Mouse (Mus musculus) neural tube, embryonic 10.5 days (tissue): Measurements from ENCODE around the gene Ppp2r5d.
A peak's percentile ranks its signal among the peaks of the same experiment; 100 is the strongest.

Experiments
- DNase-seq: peaks from one replicate; pipeline ENCODE4 v3.0.0-alpha.2; 2017; ENCODE audit warnings: low spot score; ENCODE audit errors: extremely low spot score

Ppp2r5d gene

DNA sequence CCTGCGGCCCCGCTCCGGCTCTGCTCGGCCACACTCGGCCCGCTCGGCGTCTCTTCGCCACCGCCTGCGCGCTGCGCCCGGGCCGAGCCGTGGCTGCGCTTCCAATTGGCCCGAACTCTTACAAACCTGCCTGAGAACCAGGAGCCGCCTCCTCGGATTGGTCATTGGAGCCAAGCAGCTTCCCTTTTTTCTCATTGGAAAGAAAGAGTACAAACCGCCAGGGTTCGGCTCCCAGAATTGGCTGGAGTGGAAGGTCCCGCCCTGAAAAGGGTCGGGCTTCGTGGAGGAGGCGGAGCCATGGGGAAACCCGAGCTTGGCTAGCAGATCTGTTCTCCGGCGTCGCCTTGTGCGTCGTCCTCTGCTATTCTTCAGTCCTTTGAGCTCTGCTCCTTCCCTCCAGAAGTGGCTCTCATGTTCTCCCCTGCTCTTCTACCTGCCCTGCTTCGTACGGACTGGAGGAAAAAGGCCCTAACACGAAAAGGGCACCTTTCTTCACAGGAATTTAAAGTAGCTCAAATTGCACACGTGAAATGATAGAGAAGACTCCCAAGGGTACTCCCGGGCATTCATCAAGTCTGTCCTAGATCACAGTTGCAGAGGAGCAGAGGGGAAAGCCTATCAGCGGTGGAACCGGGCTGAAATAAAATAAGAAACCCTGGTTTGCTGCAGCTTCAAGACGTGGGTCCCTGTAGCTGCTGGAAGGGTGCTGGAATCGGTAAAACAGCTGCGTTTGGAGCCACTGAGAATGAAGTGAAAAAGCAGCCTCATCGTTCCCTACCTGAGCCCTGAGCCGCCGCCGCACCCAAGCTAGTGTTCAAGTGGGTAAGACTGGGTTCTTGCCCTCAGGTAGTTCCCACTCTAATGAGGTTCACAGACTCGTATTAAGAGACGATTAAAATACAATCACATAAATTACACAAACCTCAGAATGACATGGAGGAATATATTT lies at the start of gene Ppp2r5d:
Gene Ppp2r5d (minus strand): TSS at position 225 of the 949 bp plus-strand sequence.
- peak; percentile 94 for DNase-seq

DNA sequence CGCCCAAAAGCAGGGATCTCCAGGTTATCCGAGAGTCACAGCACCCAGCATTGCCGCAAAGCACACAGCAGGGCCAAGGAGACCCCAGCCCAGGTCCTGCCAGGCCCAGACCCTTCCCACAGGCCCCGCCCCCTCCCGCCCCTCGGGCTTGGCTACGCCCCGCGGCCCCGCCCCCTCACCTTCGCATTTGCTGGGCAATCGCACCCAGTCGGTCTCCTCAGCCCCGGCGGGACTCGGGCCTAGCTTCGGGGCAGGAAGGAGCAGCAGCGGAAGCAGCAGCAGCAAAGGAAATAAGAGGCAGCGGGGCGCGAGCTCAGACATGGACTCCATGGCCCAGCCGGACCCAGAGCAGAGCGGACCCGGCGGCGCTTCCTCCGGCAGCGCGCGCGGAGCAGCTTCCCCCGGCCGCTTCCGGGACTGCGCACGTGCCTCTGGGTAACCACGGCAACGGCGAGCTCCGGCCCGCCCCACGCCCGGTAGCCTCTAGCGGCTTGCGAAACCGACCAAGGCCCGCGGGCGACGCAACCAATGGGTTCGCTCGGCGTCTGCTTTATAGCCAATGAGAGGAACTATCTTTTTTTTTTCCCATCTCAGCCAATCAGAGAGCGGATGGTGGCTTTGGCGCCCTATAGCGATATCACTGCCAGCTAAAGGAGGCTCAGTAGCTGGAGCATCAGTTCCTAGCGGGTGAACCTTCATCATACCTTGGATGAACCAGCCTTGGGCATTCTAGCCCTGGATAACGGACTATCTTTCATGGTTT lies 47.1 kb upstream of the Ppp2r5d start, which contains the start of gene Cnpy3:
Gene Cnpy3 (minus strand): TSS at position 421 of the 763 bp plus-strand sequence.
- DNase-seq, result peak; percentile 99

DNA sequence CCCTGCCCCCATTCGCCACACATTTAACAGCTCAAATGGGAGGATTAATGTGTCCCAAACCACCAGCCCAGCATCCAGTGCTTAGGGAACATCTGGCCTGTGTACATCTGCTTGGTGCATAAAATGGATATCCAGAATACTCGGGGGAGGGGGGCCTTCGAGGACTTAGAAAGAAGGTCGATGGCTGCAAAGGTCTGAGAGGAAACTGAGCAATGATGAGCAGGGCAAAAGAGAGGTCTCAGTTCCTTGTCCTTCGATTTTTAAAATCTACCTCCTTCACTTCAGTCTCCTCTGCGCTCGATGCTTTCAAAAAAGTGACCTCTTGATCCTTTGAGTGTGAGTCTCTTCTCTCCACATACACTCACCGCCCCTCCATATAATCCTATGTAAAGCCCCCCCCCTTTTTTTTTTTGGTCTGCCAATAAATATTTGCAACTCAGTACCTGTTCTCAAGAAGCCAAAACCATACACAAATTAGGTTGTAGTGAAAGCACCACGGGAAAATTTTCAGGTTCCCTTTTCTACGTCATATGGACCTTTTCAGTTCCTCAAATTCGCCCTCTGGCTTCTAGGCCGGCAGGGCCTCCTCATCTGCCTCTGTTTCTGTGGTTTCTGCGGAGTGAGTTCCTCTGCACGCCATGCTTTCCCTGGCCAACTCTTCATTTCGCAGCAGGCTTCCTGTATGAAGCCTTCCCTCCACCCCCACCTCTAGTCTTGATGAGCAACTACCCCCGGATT lies 46.3 kb upstream of the Ppp2r5d start:
- DNase-seq, result no peak

DNA sequence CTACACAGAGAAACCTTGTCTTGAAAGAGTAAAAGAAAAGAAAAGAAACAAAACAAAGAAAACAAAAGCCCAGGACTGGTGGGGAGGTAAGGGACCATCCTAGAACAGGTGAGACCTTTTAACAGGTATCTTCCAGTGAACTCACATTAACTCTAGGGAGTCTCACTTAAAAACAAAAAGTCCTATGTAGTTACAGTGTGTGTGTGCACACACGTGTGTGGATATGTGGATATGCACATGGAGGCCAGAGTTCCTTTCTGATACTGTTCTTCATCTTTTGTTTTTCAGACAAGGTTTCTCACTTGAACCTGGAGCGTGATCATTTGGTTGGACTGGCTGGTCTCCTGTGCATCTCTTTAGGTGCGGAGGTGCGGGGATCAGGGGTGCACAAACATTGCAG lies 45.7 kb upstream of the Ppp2r5d start:
- no peak for DNase-seq

DNA sequence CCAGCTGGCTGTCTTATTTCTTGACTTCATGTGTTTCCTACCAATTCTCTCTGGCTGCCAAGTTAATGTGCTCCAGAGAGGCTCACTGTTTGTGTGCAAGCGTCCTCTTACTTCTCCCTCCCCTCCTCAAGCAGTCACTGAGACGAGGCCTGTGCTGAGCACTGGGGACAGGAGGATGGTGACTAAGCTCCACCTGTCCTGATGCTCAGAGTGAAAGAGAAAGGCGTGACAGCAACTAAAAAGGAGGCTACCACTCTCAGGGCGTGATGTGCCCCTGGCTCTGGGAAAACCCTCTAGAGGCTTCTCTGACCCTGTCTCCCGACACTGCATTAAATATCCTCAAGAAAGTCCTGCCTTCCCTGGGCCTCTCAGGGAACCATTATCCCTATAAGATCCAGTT lies 44.4 kb upstream of the Ppp2r5d start:
- no peak for DNase-seq

DNA sequence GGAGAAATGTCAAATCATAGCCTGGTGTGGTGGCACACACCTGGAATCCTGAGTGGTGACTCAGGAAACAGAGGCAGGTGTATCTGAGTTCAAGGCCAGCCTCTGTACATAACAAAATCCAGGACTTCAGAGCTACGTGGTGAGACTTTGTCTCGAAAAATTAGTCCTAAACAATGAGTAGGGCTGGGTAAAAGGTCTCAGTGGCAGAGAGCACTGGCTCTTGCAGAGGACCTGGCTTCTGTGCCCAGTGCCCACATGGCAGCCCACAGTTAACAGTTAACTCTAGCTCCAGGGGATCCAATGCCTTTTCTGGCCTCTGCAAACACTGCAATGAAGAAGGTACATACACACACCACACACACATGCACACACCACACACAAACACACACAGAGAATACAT lies 42.9 kb upstream of the Ppp2r5d start:
- DNase-seq, result no peak

DNA sequence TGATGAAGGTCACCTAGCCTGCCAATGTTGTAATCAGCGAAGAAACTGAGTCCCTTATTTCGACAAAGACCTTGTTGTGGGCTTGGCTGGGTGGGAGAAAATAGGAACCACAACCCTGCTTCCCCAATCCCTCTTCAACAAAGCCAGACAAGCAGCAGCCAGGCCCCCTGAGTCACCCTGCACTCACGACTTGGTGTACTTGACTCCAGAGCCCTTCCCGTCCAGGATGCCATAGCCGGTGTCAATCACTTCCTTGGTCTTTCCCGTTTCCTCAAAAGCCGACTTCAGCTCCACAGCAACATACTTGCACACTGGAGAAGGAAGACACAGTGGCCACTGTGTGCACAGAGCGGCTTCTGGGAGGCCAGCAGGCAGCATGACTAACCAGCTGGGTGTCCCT lies 42.3 kb upstream of the Ppp2r5d start:
- DNase-seq, result no peak

DNA sequence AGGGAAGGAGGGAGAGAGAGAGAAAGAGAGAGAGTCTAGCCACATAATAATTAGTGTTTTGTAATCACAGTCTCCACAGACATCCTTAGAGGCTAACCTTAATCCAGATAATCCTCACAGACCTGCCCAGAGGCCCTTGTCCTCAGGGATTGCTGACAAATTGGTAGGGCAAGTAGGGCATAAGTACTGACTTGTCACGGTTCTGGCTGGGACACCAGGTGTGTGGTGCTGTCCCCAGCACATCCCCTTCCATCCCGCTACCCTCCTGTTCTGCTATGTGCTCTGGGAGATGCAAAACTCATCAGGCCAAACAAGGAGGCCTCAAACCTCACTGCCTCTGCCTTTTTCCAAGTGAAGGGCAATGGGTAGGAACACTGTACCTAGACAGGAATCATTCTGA lies 40.6 kb upstream of the Ppp2r5d start:
- DNase-seq, result no peak

DNA sequence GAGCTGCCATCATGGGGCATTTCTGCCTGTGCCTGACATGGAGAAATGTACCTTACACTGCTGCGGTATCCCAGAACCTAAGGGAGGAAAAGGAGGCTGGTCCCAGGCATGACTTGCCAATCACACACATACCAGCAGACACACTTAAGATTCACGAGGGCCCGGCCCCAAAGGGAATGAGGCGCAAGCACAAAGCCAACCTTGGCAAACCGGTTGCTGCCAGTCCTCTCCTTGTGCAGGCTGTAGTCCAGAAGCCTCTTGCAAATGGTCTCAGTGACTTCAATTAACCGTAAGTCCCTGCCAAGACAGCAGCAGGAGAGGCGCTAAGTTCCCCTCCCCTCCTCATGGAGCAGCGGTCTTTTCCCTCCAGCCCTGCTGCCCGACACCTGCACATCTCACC lies 38.1 kb upstream of the Ppp2r5d start:
- DNase-seq, result no peak

DNA sequence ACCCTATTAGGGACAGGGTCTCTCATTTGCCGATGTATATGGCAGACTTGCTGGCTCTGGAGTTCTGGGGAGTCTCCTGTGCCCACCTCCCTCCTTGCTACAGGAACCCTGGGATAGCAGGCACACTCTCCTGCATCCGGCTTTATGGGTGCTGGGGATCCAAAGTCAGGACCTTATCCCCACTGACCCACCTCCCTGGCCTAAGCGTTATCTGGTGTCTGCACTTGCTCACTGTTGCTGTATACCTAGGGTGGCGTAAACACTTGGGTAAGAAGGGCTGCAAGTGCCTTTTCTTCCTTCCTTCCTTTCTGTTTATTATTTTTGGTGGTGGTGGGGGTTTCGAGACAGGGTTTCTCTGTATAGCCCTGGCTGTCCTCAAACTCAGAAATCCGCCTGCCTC lies 36.4 kb upstream of the Ppp2r5d start:
- no peak for DNase-seq

DNA sequence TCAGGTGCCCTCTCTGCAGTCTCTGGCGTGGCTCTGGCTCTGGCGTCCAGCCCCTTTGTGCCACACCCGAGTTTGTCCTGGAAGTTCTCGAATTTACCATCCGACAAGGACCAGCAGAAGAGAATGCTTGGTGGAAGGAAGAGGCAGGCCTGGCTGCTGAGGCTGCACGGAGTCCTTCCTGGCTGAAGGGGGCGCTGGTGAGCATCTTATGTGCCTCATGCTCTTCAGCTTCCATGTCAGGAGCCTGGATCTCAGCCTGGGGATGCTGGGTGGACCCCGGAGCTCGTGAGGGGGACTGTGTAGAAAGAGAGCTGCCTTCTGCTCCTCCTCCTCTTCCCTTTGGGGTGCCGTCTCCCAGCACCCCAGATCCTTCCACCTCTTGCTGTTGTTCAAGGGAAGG lies 31.2 kb upstream of the Ppp2r5d start:
- peak; percentile 33 for DNase-seq

DNA sequence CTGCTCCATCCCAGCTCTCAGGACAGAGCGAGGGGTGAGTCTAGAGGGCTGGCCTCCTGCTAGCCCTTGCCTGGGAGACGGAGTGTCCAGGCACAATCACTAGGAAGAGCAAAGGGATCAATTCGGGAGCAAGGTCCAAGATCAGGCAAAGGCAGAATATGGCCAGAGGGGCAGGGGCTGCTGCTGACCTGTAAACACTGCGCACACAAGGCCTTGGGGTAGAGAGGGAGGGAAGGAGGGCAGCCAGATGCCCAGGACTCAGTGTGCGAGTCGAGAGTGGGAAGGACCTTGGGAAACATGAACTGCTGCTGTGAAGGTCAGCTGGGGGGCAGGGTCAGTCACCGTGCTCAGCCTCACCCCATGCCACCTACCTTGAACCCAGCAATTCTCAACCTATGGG lies 30.4 kb upstream of the Ppp2r5d start:
- DNase-seq, result no peak

DNA sequence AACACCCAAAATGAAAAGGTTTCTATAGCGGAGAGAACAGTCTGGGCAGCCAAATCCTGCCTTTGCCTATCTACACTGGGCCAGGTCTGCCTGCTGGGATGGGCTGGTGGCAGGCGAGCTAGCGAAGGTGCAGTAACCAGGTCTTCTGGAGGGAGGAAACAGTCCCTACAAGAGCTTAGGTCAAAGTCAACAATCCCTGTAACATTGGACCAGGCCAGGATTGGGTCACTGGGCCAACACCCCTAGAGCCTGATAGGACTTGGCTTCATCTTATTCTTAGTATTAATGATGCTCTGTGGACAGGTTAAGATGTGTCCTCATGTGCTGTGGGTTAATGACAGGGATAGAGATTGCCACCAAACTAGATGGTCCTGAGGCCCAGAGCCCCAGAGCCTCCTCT lies 29.1 kb upstream of the Ppp2r5d start:
- DNase-seq, result no peak

DNA sequence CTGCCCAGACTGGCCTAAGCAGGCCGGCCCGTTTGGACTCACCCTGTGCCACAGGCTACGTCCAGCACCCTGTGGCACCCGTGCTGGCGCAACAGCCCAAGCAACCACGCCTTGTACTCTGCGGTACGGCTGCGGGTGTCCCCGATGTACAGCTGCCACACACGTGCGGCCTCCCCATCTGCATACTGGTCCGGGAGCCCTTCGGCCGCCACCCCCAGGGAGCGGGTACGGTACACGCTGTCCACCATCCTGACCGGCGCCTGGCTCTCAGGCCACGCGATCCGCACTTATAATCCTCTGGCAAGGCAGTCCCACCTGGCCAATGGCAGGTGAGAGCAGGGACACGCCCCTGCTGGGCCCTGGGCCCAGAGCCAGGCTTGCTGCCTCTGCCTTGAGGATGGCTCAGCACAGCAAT lies 24.0 kb upstream of the Ppp2r5d start, which contains the start of gene Gnmt:
Gene Gnmt (minus strand): TSS at position 265 of the 415 bp plus-strand sequence.
- no peak for DNase-seq

DNA sequence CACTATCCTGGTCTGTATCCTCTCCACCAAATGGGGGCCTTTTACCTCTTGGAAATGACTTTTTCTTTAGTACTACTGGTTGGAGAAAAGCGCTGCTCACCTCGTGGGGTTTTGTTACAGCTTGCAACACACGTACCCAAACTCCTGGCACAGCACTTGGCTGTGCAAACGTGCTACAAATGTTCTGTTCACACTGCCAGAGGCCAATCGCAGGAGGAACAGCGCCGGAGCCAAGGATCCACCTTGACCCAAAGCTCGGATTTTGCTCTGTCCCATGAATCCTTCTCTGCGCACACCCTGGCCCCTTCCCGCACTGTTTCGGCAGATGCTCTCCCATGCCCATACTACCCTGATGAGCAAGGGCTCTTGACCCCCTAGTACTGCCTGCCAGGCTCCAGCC lies 23.6 kb upstream of the Ppp2r5d start:
- no peak for DNase-seq

DNA sequence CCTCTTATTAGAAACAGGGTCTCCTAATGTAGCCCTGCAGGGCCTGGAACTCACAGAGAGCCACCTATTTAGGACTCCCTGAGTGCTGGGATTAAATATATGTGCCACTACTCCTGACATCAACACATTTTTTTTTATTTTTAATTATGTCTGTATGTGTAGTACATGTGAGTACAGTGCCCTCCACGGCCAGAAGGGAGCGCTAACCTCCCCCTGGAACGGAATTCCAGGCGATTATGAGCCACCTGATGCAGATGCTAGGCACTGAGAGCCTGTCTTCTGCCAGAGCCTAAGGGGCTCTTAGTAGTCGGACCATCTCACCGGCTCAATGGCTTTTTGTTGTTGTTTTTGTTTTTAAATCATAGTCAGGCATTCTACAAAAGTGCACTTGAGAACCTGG lies 23.1 kb upstream of the Ppp2r5d start:
- no peak for DNase-seq

DNA sequence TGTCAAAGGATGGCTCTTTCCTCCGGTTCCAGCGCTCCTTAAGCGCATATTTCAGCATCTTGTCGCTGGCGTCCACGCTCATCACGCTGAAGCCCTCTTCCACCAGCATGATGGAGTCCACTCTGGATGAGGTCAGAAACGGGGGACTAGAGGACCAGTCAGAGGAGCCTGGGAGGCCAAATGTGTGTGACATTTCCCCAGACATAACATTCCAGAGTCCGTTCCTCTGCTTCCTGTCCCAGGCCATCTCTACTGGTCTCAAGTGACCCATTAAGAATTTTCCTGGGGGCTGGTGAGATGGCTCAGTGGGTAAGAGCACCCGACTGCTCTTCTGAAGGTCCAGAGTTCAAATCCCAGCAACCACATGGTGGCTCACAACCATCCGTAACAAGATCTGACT lies 22.4 kb upstream of the Ppp2r5d start:
- no peak for DNase-seq

DNA sequence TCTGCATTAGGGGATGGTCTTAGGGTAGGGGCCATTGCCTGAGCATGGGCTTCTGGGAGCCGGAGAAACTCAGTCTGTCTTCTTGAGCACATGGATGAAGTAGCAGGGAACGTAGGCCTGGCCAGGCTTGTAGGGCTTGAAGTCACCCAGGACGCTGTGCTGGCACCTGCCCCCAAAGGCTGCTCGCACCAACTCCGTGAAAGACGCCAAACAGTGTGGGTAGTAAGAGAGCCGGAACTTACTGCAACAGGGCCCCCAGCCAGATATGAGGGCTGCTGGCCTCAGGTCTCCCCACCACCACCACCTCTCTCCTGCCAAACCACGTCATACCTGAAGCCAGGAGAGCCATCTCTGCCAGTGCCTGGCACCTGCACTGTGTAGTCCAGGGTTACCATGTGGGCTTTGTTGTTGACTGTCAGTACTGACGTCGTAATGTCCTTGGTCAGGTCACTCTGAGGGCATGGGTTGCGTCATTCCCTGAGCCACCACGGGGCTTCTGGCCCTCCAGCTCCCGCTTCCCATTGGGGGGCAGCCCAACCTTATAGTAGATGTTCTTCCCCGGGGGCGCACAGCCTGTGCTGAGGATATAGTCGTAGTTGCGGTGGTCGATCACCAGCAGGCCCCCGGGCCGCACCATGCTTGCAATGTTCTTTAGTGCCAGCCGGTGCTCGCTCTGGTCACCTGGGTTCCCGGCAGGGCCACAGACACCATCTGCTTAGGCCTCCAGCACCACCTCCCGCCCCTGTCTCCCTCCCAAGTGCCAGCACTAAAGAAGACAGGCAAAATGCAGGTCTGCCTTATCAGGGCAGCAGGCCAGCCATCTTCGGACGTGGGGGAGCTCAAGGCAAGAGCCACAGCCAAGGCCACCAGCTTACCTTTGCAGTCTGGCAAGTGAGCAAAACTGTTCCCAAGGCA lies 21.1 kb upstream of the Ppp2r5d start:
- no peak for DNase-seq

DNA sequence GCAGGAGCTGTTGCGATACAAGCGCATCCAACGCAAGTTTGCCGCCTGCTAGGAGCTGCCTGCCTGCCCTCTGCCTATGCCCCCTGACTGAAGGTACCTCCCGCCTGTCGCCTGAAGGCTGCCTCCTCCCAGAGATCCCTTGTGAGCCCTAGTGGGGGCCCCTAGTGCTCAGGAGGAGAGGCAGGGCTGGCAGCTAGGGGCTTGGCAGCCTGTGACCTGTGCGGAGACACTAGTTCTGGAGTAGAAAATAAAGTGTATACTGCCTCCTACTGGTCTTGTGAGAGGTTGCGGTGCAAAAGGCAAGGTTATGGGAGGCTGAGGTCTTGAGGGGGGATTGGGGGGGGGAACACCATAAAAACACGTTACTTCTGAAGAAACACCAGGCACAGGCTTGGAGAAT lies 20.4 kb upstream of the Ppp2r5d start:
- DNase-seq, result peak; percentile 35

DNA sequence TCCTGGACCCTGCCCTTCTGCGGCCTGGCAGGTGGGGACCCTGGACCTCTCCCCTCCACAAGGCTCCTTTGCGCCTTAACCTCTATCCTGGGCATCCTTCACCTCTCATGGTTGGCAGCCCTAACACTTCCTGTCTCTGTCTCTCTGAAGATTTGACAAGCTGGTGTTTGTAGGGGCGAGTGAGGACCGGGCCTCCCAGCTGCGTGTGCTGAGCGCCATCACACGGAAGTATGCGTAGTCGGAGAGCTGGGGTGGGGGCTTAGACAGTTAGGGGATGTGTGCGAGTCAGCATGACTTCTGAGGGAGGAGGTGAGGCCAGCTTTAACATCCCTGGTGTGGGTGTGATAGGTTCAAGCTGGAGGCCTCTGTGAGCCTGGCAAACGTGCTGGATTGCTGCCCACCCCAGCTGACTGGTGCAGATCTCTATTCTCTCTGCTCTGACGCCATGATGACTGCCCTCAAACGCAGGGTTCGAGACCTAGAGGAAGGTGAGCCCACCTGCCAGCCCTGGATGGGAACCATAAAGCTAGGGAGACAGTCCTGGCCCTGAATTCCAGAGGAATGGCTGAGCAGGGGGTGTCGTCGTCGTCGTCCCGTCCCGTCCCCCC lies 19.7 kb upstream of the Ppp2r5d start:
- no peak for DNase-seq
